Mouse (Mus musculus): Measurements from ENCODE around the gene Gm35134. TPM values are rescaled to one million over a fixed set of nuclear protein-coding genes. Genes with fewer than 3 reads are reported as not detected.
"Not testable (repeated sequence)": the region's sequence is repeated elsewhere in the genome, so short reads cannot be mapped to it uniquely, and the experiment has no call there.

Gene Gm35134
- not detected in 2 replicates for polyA plus RNA-seq (2015; fragmentation: Nextera tagmentation; extraction: Ambion mirVana)

DNA sequence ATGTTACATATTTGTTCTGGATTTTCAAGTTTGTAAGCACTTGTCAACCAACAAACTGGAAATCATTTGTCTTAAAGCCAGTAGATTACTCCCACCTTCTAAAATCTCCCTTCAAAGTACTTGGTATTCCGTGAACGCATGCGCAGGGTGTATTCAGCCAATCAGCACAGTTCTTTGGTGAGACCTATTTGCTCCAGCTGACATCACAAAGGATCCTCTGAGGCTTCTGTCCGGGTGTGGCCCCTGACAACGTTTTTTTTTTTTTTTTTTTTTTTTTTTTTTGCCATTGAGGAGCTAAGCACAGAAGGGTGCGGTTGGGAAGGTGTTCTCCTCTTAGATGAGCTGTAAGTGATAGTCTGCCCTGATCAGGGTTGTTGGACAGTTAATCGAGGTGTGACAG lies at the start of gene Gm35134:
Gm35134 (plus strand) TSS at position 301 of the 400 bp plus-strand sequence.
- H3K27ac ChIP-seq; H3K4me1 ChIP-seq; H3K9me3 ChIP-seq (replicated peaks); H3K9ac ChIP-seq; H3K4me3 ChIP-seq (replicated peaks); ATAC-seq (replicated peaks; ENCODE audit: low FRiP score); H3K27me3 ChIP-seq; H3K4me2 ChIP-seq; H3K36me3 ChIP-seq: not testable (repeated sequence)
- WGBS, result no CpG with 5 or more reads among the region's 7 CpGs

All from kidney, embryonic 15.5 days (tissue).